Mouse (Mus musculus) adrenal gland, adult 2 months (tissue): ENCODE measurements around the gene Olfr10. TPM values are rescaled to one million over a fixed set of nuclear protein-coding genes. Genes with fewer than 3 reads are reported as not detected.
A peak's percentile ranks its signal among the peaks of the same experiment; 100 is the strongest.
"Not testable (repeated sequence)": the region's sequence is repeated elsewhere in the genome, so short reads cannot be mapped to it uniquely, and the experiment has no call there.

Experiments used
- DNase-seq: peaks from one replicate; pipeline ENCODE4 v3.0.0; 2021
- long read RNA-seq: library from polyadenylated mRNA; stranded (forward); transcript quantifications from one replicate; pipeline ENCODE4 v2.0.0, GENCODE M21; 2021
- polyA plus RNA-seq: library from polyadenylated mRNA; depleted of rRNA; stranded (reverse); fragments of >200 nt; gene quantifications from 2 replicates; pipeline ENCODE4 v1.2.3, GENCODE M21; 2012; rRNA removed
- total RNA-seq, 2 experiments: library from RNA; stranded (reverse); gene quantifications; 2 replicates each; pipeline ENCODE4 v1.2.3; 2021

Olfr10 gene
- total RNA-seq = not detected
- polyA plus RNA-seq = not detected in 2 replicates
- long read RNA-seq = 0 reads

DNA sequence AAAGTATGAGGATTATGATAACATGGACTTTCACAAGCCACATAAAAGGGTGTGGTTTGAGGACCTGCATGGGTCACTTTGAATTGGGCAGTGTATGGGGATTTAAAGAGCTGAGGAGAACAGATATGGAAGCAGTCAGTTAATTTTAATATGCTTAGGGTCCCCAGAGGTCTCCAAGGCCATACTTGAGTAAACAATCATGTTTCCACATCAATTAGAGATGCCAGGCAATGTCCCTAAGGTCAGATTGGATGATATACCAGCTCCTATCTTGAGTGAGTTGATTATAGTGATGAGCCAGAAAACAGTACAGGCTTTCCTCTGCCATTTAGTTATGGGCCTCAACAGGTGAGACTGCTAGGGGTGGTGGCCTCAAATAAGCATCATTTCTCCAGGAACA lies at the start of gene Olfr10:
Olfr10 (plus strand) TSS at position 301 of the 400 bp plus-strand sequence.
- DNase-seq = no peak

DNA sequence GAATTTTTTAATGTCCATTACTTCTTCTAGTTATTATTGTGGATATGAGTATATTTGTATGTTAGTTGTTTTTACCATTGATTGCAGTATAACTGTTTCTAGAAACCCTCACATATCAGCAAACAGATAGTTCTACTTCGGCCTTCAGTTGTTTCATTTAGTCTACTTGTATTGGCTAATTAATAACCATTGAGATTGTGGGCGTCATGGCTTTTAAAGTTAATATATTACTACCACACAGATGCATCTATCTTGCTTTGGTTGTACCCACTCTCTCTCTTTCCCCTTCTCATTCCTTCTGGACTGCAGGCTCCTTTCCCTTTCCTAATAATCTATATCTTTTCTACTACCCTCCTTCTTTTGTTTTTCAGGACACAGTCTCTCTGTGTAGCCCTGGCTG lies 45.2 kb upstream of the Olfr10 start:
- no peak for DNase-seq

DNA sequence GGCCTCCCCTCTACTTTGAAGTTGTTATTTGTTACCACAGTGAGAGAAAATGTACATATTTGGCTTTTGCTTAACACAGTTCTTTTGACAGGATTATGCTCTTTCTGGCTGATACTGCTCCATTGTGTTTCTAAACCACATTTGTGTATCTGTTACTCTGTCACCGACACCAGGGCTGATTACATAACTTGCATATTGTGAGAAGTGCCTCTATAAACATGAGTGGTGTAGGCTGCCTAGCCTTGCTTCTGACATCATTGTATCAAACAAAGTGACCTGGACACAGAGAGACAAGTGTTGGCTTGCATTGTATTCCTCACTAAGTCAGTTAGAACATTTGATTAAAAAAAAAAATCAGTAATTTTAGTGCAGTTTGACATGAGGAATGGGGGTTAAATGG lies 44.7 kb upstream of the Olfr10 start:
- no peak for DNase-seq

DNA sequence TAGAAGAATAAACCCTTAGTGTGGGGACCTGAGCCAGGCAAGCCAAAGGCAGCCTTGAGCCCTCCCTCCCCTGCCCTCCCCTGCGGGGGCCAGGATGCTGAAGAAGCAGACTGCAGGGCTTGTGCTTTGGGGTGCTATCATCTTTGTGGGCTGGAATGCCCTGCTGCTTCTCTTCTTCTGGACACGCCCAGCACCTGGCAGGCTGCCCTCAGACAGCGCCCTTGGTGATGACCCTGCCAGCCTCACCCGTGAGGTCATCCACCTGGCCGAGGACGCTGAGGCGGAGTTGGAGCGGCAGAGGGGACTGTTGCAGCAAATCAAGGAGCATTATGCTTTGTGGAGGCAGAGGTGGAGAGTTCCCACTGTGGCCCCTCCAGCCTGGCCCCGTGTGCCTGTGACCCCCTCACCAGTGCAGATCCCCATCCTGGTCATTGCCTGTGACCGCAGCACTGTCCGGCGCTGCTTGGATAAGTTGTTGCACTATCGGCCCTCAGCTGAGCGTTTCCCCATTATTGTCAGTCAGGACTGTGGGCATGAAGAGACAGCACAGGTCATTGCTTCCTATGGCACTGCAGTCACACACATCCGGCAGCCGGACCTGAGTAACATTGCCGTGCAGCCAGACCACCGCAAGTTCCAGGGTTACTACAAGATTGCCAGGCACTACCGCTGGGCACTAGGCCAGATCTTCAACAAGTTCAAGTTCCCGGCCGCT lies 43.8 kb upstream of the Olfr10 start:
- peak; percentile 94 for DNase-seq

DNA sequence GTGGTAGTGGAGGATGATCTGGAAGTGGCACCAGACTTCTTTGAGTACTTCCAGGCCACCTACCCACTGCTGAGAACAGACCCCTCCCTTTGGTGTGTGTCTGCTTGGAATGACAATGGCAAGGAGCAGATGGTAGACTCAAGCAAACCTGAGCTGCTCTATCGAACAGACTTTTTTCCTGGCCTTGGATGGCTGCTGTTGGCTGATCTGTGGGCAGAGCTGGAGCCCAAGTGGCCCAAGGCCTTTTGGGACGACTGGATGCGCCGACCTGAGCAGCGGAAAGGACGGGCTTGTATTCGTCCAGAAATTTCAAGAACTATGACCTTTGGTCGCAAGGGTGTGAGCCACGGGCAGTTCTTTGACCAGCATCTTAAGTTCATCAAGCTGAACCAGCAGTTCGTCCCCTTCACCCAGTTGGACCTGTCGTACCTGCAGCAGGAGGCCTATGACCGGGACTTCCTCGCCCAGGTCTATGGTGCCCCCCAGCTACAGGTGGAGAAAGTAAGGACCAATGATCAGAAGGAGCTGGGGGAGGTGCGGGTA lies 43.2 kb upstream of the Olfr10 start:
- no peak for DNase-seq

DNA sequence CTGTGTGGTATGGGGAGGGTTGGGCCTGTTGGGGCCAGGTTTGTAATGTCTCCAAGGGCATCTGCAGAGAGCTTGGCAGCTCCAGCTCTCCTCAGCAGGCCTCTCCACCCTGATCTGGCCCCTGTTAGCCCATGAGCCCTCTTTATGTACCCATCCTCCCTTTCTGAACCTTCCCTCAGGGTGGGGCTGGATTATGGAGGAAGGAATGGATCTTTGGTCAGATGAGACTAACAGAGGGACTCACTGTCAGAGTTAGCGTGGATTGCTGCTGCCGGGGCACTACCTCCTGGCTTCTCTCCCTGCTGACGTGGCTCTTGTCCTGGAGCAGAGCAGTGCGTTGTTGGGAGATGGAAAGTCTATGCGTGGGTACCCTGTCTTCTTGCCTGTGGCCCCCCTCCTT lies 42.3 kb upstream of the Olfr10 start:
- no peak for DNase-seq

DNA sequence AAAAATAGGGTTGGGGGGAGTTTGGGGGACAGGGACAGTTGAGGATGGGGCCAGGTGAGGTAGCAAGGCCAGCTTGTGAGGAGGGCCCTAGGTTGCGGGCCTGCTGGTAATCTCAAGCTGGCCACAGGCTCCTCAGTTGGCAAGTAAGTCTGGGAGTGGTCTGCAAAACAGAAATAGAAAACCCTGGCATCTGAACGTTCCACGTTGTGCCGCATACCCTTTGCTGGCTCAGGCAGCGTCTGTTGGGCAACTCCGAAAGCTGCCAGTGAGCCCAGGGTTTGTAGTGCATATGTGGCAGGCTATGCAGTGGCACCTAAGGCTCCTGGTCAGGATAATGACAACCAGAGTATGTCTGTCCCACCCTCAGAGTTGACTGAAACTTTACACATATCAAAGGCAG lies 41.4 kb upstream of the Olfr10 start:
- DNase-seq = no peak

DNA sequence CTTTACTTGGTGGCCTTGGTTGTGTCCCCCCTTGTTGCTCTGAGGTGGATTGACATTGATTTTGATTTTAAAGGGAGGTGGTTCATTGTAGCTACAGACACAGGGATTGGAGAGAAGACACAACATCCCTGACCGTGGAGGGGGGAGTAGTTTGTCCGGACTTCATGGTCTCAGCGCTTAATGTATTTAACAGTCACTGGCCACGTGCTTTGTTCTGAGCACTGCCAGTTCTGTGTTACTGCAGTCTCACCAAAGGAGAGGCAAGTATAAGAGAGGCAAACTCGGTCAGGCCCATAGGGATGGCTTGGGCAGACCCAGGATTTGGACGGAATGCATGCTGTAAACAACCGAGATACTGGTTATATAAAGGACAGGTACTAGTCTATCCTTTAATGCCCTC lies 40.5 kb upstream of the Olfr10 start:
- no peak for DNase-seq

DNA sequence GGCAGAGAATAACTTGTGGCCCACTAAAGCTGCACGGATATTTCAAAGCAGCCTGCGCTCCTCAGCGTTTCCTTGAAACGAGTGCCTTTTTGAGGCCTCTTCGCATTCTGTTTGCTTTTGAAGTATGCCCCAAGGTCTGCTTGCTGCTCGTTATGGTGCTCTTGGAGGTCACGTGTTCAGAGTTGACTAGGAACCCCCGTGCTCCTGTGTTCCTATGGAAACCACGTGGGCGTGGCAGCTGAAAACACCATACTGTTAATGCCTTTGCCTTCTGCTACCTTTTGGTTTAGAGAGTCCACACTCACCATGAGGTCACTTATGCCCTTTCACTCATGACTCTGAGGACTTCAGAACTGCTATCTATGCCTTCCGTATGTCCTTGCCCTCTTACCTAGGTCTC lies 39.9 kb upstream of the Olfr10 start:
- no peak for DNase-seq

DNA sequence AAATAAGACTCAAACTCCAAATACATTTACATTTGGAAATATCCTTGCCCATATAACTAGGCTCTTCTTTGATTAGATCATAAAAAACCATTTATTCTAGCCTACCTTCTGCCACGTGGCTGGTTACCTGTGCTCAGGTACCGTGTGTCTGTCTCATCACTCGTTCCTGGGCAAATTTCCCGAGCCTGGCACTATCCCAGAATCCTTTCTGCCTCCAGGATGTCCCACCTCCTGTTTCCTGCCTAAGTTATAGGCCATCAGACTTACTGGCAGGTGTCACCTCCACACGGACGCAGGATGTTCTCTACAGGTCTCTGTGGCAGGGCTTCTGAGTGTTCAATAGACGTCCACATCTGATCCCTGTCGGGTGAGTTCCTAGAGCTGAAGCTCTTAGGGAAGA lies 39.4 kb upstream of the Olfr10 start:
- DNase-seq = no peak

DNA sequence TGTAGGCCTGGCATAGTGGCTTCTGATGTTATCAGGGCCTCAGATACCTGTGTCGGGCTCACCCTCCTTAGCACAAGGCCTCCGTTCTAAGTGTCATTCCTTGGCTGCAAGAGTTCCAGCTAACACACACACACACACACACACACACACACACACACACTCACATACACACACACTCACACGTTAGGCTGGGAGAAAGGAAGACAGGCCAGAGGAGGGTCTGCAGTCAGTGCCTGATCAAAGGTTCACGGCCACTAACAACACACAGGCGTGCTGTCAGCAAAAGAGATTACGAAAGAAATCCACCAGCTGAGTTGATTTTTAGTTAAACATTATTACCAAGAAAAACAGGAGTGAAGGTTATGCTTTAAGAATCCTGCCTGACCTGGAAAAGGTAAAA lies 37.9 kb upstream of the Olfr10 start:
- DNase-seq = no peak

DNA sequence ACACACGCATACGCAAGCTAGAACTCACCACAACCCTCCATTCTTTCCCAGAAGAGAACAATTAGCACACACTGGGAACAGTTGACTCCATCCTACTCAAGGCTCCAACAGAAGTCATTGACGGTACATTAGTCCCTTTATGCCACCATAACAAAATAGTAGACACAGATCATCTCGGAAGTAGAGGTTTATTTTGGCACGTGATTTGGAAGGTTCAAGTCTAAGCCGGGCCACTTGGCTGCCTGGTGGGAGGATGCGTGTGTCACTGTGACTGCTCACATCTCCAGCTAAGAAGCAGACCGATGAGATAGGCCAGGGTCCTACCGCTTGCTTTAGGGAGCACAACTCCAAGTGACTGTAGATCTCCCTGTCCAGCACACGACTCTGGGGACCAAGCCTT lies 37.2 kb upstream of the Olfr10 start:
- DNase-seq = no peak

DNA sequence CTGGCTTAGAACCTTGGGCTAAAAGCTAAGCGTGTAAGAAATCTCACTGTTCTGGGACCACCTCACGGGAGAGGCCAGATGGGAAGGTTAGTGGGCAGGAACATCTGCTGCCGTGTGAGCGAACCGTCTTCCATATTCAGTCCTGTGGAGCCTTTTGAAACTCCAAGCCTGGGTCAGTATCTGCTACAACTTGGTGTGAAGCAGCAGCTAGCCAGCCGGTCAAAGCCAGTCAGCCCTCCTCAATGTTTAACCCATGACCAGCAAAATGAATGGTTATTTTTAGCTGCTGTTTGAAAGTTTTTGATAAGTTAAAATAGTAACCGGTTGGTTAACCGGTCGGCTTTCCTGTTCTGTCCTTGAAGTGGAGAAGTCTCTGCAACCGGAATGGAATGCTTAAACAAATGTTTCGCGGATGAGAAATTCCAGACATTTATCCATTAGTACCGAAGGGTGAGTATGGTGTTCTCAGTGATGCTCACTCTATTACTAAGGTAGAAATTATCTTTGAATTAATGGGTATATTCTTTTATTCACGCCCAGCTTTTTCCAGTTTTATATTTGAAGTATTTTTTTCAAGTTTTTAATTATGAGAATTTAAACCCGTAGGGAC lies 36.5 kb upstream of the Olfr10 start:
- DNase-seq = no peak

DNA sequence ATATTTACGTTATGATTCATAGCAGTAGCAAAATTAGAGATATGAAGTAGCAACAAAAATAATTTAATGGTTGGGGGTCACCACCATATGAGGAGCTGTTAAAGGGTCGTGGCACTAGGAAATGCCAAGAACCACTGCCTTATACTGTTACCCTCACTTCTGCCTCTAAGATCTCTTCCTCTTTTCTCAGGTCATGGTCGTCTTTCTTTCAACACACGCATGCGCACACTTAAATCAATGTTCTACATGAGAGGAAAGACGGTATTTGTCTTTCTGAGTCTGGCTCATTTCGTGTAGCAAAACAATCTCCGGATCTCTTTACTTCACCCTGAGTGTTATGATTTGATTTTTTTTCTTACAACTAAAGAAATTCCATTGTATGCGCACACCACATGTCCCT lies 34.8 kb upstream of the Olfr10 start:
- no peak for DNase-seq

DNA sequence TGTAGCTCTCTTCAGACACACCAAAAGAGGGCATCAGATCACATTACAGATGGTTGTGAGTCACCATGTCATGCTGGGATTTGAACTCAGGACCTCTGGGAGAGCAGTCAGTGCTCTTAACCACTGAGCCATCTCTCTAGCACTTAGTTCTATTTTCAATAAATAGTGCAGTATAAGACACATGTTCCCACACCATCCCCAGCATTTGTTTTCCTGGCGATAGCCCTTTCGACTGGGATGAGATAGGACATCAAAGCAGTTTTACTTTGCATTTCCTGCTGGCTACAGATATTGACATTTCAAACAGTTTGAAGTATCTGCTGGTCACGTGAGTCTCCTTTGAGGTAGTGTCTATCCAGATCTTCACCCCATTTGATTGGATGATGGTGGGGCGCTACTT lies 34.2 kb upstream of the Olfr10 start:
- no peak for DNase-seq

DNA sequence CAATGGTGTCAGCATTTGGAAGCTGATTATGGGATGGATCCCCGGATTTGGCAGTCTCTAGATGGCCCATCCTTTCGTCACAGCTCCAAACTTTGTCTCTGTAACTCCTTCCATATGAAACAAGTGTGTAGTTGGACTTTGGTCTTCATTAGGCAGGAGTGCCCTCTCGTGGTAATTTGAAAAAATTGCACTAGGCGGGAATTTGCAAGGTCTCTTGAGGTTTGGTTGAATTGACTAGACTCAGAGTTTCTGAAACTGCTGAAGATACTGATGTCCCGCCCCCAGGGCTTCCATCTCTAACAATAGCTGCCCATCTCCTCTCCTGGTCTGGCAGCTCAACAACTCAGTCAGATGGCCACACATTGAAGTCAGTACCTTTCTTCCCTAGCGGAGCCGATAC lies 33.2 kb upstream of the Olfr10 start:
- peak; percentile 51 for DNase-seq

DNA sequence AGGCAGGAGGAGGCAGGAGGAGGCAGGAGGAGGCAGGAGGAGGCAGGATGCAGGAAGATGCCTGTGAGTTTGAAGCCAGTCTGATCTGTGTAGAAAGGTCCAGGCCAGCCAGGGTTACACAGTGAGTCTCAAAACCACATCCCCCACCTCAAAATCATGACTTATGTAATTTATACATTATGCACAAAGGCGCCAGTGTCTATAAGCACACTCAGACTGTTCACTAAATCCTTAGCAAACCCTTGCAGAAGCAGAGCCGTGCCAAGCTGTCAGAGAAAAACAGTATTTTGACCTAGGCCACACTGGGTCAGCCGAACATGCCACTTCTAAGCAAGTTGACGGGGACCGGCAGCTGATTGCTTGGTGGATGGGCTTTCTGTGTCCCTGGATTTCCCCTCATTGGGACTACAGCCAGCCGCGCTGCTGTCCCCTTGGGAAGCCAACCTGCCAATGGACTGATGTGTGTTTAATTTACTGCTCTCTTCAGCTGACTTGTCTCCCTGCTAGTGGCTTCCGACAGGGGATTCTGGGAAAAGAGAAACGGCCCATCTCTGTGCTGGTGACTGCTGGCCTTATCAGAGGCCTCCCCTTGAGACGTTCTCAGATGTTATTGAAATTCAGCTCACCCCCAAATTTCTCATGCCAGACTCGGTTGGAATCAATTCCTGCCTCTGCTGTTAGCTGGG lies 30.6 kb upstream of the Olfr10 start:
- DNase-seq = no peak

DNA sequence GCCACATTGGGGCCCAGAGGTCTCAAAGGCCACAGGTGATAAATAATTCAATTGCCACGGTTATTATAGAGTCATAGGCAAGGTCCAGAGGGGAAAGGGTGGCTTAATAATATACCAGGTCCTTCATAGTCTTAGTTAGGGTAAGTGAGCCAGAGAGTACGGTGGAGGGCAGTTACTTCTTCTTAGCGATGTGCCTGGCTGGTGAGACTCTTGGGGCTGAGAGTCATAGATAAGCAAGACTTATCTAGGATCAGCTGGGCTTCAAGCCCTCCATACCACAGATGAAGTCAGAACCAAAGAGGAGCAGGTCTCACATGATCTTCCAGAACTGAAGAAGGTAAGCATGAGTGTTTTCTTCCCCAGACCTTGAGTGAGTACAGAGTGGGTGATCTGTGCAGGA lies 26.3 kb upstream of the Olfr10 start, which contains the start of gene Olfr1393:
Olfr1393 (plus strand) TSS at position 83 of the 400 bp plus-strand sequence.
- no peak for DNase-seq

DNA sequence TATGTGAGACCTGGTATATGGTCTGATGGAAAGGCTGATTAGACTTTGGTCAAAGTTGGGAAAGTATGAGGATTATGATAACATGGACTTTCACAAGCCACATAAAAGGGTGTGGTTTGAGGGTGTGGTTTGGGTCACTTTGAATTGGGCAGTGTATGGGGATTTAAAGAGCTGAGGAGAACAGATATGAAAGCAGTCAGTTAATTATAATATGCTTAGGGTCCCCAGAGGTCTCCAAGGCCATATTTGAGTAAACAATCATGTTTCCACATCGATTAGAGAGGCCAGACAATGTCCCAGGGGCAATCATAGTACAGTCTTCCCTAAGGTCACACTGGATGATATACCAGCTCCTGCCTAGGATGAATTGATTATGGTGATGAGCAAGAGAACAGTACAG lies 19.6 kb upstream of the Olfr10 start, which contains the start of gene Olfr1392:
Olfr1392 (plus strand) TSS at position 301 of the 400 bp plus-strand sequence.
- DNase-seq = not testable (repeated sequence)

DNA sequence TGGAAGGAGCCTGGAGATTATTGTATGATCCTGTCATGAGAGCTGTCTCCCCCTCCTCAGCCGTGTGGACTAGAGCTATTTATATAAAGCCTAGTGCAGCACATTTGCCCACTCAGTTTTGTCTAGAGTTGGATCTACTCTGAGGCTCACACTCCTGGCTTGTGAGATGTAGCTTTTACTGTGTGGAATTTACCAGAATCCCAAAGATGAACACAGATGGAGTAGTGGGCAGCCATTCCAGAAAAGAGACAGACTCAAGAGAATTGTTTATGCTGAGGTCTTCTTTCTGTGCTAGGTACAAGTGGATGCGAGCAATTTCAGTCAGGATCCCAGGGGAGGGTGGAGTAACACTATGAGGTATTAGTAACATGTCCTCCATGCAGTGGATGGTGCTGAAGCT lies 17.3 kb upstream of the Olfr10 start:
- no peak for DNase-seq

DNA sequence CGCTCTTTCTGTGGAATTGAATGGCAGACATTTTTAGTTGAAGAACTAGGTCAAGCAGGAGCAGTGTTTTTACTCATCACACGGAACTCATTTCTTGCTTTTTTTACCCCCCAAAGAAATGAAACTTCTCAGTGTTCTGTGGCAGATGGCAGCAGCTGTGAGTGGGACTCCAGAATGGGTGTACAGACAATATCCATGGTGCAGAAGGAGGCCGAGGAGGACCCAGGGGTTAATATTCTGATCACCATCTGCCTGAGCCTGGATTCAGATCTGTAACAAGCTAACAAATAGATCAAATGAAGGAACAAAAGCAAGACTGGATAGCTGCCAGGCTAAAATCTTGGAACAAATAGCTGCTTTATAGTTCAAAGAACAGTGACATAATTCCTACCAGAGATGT lies 11.8 kb upstream of the Olfr10 start:
- no peak for DNase-seq

DNA sequence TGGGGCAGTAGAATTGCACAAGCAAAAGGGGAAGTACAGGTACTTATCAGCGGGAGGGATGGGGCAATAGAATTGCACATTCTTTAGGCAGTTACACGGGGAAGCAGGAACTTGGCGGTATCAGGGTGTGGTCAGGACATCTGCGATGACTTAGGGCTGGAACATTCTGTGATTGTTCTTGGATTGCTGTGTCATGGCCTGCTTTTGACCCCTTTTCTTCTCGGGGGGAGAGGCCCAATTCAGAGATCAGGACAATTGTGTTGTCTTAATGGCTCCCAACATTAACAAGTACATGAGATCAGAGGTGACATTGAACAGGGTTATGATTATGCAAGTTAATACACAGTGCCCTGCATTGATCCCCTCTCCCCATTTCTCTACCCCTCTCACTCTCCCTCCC lies 4.0 kb downstream of the Olfr10 start:
- DNase-seq = not testable (repeated sequence)

DNA sequence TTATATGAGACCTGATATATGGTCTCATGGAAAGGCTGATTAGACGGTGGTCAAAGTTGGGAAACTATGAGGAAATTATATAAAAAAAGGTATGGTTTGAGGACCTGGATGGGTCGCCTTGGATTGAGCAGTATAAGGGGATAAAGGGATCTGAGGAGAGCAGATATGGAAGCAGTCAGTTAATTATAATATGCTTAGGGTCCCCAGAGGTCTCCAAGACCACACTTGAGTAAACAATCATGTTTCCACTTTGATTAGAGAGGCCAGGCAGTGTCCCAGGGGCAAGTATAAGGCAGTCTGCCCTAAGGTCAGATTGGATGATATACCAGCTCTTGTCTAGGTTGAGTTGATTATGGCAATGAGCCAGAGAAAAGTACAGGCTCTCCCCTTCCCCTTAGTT lies 17.9 kb downstream of the Olfr10 start, which contains the start of gene Olfr1391:
Olfr1391 (plus strand) TSS at position 301 of the 400 bp plus-strand sequence.
- no peak for DNase-seq
